Mouse (Mus musculus): ENCODE measurements around the gene Bmpr1b. TPM values are rescaled to one million over a fixed set of nuclear protein-coding genes. Genes with fewer than 3 reads are reported as not detected.

Gene Bmpr1b
- polyA plus RNA-seq, 1 experiment, result not detected

- no peaks in the 10 kb centered on the region for H3K4me1 ChIP-seq (ENCODE audit: control insufficient read depth, insufficient read depth, low read length)
- H3K27ac ChIP-seq (ENCODE audit: control insufficient read depth, insufficient read depth, low read depth, low read length, poor library complexity), result no peak overlapping the region
- 81% methylated on average over 8 of the region's 8 CpGs for WGBS
- TF ChIP-seq CTCF (IDR thresholded peaks at IDR 0.05; ENCODE audit: control insufficient read depth, insufficient read depth, low read length) (no peak), POLR2A (IDR thresholded peaks at IDR 0.05; ENCODE audit: borderline replicate concordance, control insufficient read depth, low read depth, low read length) (no peak)
- no peak overlapping the region for H3K4me3 ChIP-seq (replicated peaks; ENCODE audit: control insufficient read depth, low read depth, low read length)
Observed at GRCm38 (mm10) chr3:141857123-141857522, 312.1 kb downstream of the Bmpr1b start.

- H3K27ac ChIP-seq (ENCODE audit: control insufficient read depth, insufficient read depth, low read depth, low read length, poor library complexity), result no peak overlapping the region
- 65% methylated on average over 4 of the region's 4 CpGs for WGBS
- TF ChIP-seq POLR2A (IDR thresholded peaks at IDR 0.05; ENCODE audit: borderline replicate concordance, control insufficient read depth, low read depth, low read length) (no peak), CTCF (IDR thresholded peaks at IDR 0.05; ENCODE audit: control insufficient read depth, insufficient read depth, low read length) (no peak)
Observed at GRCm38 (mm10) chr3:141854339-141854738, 314.9 kb downstream of the Bmpr1b start.

DNA sequence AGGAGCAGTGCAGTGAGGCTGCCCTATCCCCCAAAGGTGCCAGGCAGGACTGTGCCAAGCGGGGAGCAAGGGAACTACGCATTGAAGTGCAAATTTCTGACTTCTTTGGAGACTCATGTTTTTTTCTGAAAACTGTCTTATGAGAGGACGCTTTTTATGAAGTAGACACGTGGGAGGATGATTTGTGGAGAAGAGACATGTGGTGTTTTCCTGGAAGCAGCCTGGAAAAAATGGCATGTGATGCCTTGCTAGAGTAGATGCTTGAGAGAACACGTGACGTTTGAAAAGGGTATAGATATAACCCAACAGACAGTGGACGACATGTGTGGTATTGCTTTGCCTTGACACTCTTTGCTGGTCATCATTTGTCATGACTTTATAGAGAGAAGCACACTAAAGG, 319.1 kb downstream of the Bmpr1b start:
- no peak for TF ChIP-seq CTCF (IDR thresholded peaks at IDR 0.05; ENCODE audit: control insufficient read depth, insufficient read depth, low read length)
- TF ChIP-seq POLR2A (IDR thresholded peaks at IDR 0.05; ENCODE audit: borderline replicate concordance, control insufficient read depth, low read depth, low read length), result no peak
- no peak overlapping the region for H3K4me3 ChIP-seq (replicated peaks; ENCODE audit: control insufficient read depth, low read depth, low read length)
- H3K4me1 ChIP-seq (ENCODE audit: control insufficient read depth, insufficient read depth, low read length), result no peaks in the 10 kb centered on the region
- H3K27ac ChIP-seq (ENCODE audit: control insufficient read depth, insufficient read depth, low read depth, low read length, poor library complexity), result no peak overlapping the region
- 77% methylated on average over 7 of the region's 7 CpGs for WGBS

More at GRCm38 (mm10) chr3:141854339-141854738, 314.9 kb downstream of the Bmpr1b start:
- H3K4me3 ChIP-seq (replicated peaks; ENCODE audit: control insufficient read depth, low read depth, low read length), result no peak overlapping the region
- no peaks in the 10 kb centered on the region for H3K4me1 ChIP-seq (ENCODE audit: control insufficient read depth, insufficient read depth, low read length)

- no peak for TF ChIP-seq CTCF (IDR thresholded peaks at IDR 0.05; ENCODE audit: control insufficient read depth, insufficient read depth, low read length)
- no peak for TF ChIP-seq POLR2A (IDR thresholded peaks at IDR 0.05; ENCODE audit: borderline replicate concordance, control insufficient read depth, low read depth, low read length)
- WGBS, result 81% methylated on average over 1 of the region's 1 CpGs
- H3K4me3 ChIP-seq (replicated peaks; ENCODE audit: control insufficient read depth, low read depth, low read length), result no peak overlapping the region
- H3K4me1 ChIP-seq (ENCODE audit: control insufficient read depth, insufficient read depth, low read length), result no peaks in the 10 kb centered on the region
- no peak overlapping the region for H3K27ac ChIP-seq (ENCODE audit: control insufficient read depth, insufficient read depth, low read depth, low read length, poor library complexity)
Observed at GRCm38 (mm10) chr3:141849206-141849605, 320.0 kb downstream of the Bmpr1b start.

DNA sequence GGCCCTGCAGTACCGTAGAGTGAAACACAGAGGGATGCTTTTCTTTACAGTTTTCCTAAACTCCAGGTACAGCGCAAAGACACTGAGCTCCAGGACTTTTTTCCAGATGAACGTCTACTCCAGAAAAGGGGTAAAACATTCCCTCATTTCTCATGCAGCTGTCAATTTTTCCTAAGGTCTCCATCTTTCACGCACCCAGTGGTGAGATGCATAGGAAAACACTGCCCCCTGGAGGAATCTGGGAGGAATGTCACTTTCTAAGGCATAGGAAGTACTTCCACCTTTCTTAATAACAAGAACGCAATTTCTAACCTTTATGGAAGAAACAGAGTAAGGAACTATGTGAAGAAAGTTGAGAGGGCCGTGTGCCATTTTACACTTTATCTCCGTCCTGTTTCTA, 330.4 kb downstream of the Bmpr1b start:
- no peaks in the 10 kb centered on the region for H3K4me1 ChIP-seq (ENCODE audit: control insufficient read depth, insufficient read depth, low read length)
- no peak for TF ChIP-seq POLR2A (IDR thresholded peaks at IDR 0.05; ENCODE audit: borderline replicate concordance, control insufficient read depth, low read depth, low read length)
- TF ChIP-seq CTCF (IDR thresholded peaks at IDR 0.05; ENCODE audit: control insufficient read depth, insufficient read depth, low read length), result no peak
- 39% methylated on average over 7 of the region's 7 CpGs for WGBS
- H3K4me3 ChIP-seq (replicated peaks; ENCODE audit: control insufficient read depth, low read depth, low read length), result no peak overlapping the region
- H3K27ac ChIP-seq (ENCODE audit: control insufficient read depth, insufficient read depth, low read depth, low read length, poor library complexity), result no peak overlapping the region

DNA sequence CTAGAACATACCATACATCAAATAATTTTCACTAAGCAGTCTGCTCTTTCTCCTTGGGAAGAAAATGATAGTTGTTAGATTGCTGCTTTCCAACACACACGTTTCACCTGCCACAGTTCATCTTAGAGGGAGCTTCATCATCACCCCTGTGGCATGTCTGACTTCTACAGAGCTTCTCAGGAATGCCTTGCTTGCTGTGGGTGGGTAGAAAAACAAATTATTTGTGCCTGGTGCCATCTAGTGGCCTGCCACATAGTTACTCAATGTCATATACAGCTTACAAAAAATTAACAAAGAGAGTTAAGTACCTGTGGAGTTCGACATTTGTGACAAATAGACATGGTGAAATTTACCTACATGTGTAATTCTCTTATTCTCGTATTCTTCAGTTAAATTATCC, 338.1 kb downstream of the Bmpr1b start:
- no peak overlapping the region for H3K27ac ChIP-seq (ENCODE audit: control insufficient read depth, insufficient read depth, low read depth, low read length, poor library complexity)
- no peaks in the 10 kb centered on the region for H3K4me1 ChIP-seq (ENCODE audit: control insufficient read depth, insufficient read depth, low read length)
- 11% methylated on average over 3 of the region's 3 CpGs for WGBS
- H3K4me3 ChIP-seq (replicated peaks; ENCODE audit: control insufficient read depth, low read depth, low read length), result no peak overlapping the region
- TF ChIP-seq CTCF (IDR thresholded peaks at IDR 0.05; ENCODE audit: control insufficient read depth, insufficient read depth, low read length) (no peak), POLR2A (IDR thresholded peaks at IDR 0.05; ENCODE audit: borderline replicate concordance, control insufficient read depth, low read depth, low read length) (no peak)

DNA sequence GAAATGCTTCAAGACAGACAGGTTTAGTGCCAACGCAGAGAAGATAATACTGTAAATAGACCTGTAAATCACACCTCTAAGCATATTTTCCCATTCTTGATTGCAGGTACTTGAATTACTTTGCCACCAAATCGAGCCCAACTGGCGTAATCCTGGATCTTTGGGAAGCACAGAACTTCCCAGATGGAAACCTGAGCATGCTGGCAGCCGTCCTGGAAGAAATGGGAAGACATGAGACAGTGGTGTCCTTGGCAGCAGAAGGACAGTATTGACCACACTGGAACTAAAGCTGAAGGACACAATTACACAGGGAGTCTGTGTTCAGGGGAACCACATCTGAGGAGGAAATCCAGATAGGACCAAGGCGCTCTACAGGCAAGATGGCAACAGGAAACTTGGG, 340.9 kb downstream of the Bmpr1b start:
- H3K4me3 ChIP-seq (replicated peaks; ENCODE audit: control insufficient read depth, low read depth, low read length), result no peak overlapping the region
- H3K27ac ChIP-seq (ENCODE audit: control insufficient read depth, insufficient read depth, low read depth, low read length, poor library complexity), result no peak overlapping the region
- TF ChIP-seq POLR2A (IDR thresholded peaks at IDR 0.05; ENCODE audit: borderline replicate concordance, control insufficient read depth, low read depth, low read length) (no peak), CTCF (IDR thresholded peaks at IDR 0.05; ENCODE audit: control insufficient read depth, insufficient read depth, low read length) (no peak)
- 64% methylated on average over 5 of the region's 5 CpGs for WGBS
- H3K4me1 ChIP-seq (ENCODE audit: control insufficient read depth, insufficient read depth, low read length), result no peaks in the 10 kb centered on the region

- H3K4me1 ChIP-seq (ENCODE audit: control insufficient read depth, insufficient read depth, low read length), result no peaks in the 10 kb centered on the region
- no peak overlapping the region for H3K27ac ChIP-seq (ENCODE audit: control insufficient read depth, insufficient read depth, low read depth, low read length, poor library complexity)
- TF ChIP-seq CTCF (IDR thresholded peaks at IDR 0.05; ENCODE audit: control insufficient read depth, insufficient read depth, low read length), result no peak
- no peak for TF ChIP-seq POLR2A (IDR thresholded peaks at IDR 0.05; ENCODE audit: borderline replicate concordance, control insufficient read depth, low read depth, low read length)
- H3K4me3 ChIP-seq (replicated peaks; ENCODE audit: control insufficient read depth, low read depth, low read length), result no peak overlapping the region
- WGBS, result 82% methylated on average over 13 of the region's 13 CpGs
Observed at GRCm38 (mm10) chr3:141819331-141819941, 349.8 kb downstream of the Bmpr1b start.
